Mouse (Mus musculus) intestine, embryonic 15.5 days (tissue): Measurements from ENCODE around the gene Ndufc2. TPM values are rescaled to one million over a fixed set of nuclear protein-coding genes. Genes with fewer than 3 reads are reported as not detected.
"Not testable (repeated sequence)": the region's sequence is repeated elsewhere in the genome, so short reads cannot be mapped to it uniquely, and the experiment has no call there.

Source experiments
- ATAC-seq: fragments of 200-750 bp; cut with Nextera tagmentation; 2 replicates; pipeline ENCODE4 v1.8.0; 2017; ENCODE audit warnings: moderate TSS enrichment, moderate library complexity
- H3K27ac ChIP-seq: fragments of 300-500 bp; sonication (generic); 2 replicates; pipeline ENCODE4 v1.5.1; 2015; ENCODE audit warnings: mild to moderate bottlenecking, inconsistent platforms
- H3K27me3 ChIP-seq: fragments of 300-500 bp; sonication (generic); replicated peaks from 2 replicates; pipeline ENCODE4 v1.6.1; 2015; ENCODE audit warnings: inconsistent platforms
- H3K36me3 ChIP-seq: fragments of 300-500 bp; sonication (generic); 2 replicates; pipeline ENCODE4 v1.6.1; 2015; ENCODE audit warnings: inconsistent platforms
- H3K4me1 ChIP-seq: fragments of 300-500 bp; sonication (generic); replicated peaks from 2 replicates; pipeline ENCODE4 v1.6.1; 2015; ENCODE audit warnings: inconsistent platforms
- H3K4me2 ChIP-seq: fragments of 300-500 bp; sonication (generic); replicated peaks from 2 replicates; pipeline ENCODE4 v1.6.1; 2015; ENCODE audit warnings: mild to moderate bottlenecking, inconsistent platforms
- H3K4me3 ChIP-seq: fragments of 300-500 bp; sonication (generic); replicated peaks from 2 replicates; pipeline ENCODE4 v1.5.1; 2015; ENCODE audit warnings: inconsistent platforms
- H3K9ac ChIP-seq: fragments of 300-500 bp; sonication (generic); 2 replicates; pipeline ENCODE4 v1.6.1; 2015; ENCODE audit warnings: inconsistent platforms
- H3K9me3 ChIP-seq: fragments of 300-500 bp; sonication (generic); 2 replicates; pipeline ENCODE4 v1.6.1; 2016; ENCODE audit warnings: inconsistent platforms
- WGBS: fragments of 180-500 bp; shearing (Covaris S2); methylation state at CpG from one replicate; pipeline ENCODE4 v1.1.7; 2015; 5-methylcytosine and 5-hydroxymethylcytosine counted together
- polyA plus RNA-seq: library from polyadenylated mRNA; unstranded; fragments of >200 nt; fragmentation: Nextera tagmentation; extraction: Ambion mirVana; gene quantifications from 2 replicates; pipeline ENCODE4 v1.2.1, GENCODE M21; 2015

Ndufc2 gene
- polyA plus RNA-seq, 1 experiment from 2014 or later: 444 TPM

DNA sequence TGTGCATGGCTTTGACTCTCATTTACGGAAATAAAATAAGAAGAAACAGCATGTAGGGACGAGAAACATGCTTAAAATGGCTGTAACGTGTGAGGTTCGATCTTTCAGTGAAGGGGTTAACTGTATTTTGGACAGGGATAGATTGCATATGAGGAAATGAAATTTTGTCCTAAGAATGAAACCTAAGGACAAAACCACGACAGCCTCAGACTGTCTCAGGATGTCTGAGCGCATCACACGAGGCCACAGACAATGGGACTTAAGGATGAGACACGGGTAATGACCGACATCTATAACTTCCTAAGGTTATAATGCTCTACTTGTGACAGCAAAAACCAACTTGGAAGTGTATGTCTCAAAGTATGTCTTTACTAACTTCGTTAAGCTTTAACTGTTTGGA lies 34.7 kb downstream of the Ndufc2 start:
- Histone ChIP-seq H3K9ac (no peak overlapping the region), H3K4me3 (no peak overlapping the region), H3K36me3 (no peaks in the 10 kb centered on the region), H3K27me3 (no peaks in the 10 kb centered on the region), H3K4me1 (peaks cover 8% of the 10 kb centered on the region), H3K4me2 (no peak overlapping the region), H3K9me3 (no peaks in the 10 kb centered on the region), H3K27ac (no peak overlapping the region)
- 83% methylated on average over 10 of the region's 10 CpGs for WGBS
- no peak for ATAC-seq

DNA sequence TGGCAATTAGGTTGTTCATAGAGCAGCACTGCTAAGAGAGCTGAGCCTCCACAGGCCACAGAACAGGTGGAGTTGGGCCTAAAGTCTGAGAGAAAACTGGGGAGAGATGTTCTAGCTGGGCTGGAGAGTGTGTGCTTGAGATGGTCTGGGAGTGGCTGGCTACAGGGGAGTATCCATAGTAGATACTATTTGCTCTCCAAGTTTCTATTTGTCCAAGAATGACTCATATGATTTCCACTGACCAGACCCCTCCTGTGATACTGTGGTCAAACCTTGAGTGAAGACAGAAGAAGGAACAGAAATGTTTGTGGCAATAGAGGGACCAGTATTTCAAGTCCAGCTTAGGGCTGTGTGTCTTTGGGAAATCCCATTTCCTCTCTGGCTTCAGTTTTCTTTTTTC lies 39.2 kb downstream of the Ndufc2 start:
- ATAC-seq: peak; percentile 55
- no peaks in the 10 kb centered on the region for H3K27me3 ChIP-seq
- H3K4me3 ChIP-seq: no peak overlapping the region
- no peak overlapping the region for H3K4me2 ChIP-seq
- H3K36me3 ChIP-seq: no peaks in the 10 kb centered on the region
- no peak overlapping the region for H3K9ac ChIP-seq
- no peaks in the 10 kb centered on the region for H3K4me1 ChIP-seq
- H3K27ac ChIP-seq: no peak overlapping the region
- H3K9me3 ChIP-seq: no peaks in the 10 kb centered on the region

DNA sequence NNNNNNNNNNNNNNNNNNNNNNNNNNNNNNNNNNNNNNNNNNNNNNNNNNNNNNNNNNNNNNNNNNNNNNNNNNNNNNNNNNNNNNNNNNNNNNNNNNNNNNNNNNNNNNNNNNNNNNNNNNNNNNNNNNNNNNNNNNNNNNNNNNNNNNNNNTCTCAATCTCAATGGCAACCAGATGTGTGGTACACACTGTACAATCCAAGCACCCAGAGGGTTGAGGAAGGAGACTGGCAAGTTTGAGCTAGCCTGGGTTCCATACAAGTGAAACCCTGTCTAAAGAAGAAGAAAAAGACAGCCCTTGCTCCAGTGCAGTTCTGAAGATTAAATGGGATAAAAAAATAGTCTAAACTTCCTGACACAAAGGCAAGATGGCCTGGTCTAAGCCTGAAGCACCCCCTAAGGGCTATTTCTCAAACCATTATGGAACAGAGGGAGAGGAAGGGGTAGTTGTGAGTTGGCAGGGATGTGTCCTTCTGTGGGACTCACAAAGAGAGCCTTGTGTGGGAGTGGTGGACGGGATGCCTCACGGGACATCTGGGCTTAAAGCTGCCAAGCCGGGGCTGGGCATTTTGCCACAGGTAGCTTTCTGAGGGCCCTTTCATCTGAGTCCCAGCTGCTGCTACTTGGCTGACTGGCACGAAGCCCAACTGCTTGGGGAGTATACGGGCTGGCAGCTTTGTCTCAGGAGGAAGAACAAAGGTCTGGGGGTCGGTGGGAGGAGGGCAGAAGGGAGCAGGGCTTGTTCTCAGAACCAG lies 46.5 kb downstream of the Ndufc2 start:
- no peaks in the 10 kb centered on the region for H3K9me3 ChIP-seq
- H3K27ac ChIP-seq: peak overlapping the region; percentile 45
- 0 out of 2 replicates have a peak, but pooled peaks cover 4% of the 10 kb centered on the region for H3K4me1 ChIP-seq
- H3K27me3 ChIP-seq: no peaks in the 10 kb centered on the region
- H3K4me2 ChIP-seq: no peak overlapping the region
- ATAC-seq: peak; percentile 76
- WGBS: 45% methylated on average over 6 of the region's 6 CpGs
- no peak overlapping the region for H3K9ac ChIP-seq
- no peaks in the 10 kb centered on the region for H3K36me3 ChIP-seq
- no peak overlapping the region for H3K4me3 ChIP-seq

DNA sequence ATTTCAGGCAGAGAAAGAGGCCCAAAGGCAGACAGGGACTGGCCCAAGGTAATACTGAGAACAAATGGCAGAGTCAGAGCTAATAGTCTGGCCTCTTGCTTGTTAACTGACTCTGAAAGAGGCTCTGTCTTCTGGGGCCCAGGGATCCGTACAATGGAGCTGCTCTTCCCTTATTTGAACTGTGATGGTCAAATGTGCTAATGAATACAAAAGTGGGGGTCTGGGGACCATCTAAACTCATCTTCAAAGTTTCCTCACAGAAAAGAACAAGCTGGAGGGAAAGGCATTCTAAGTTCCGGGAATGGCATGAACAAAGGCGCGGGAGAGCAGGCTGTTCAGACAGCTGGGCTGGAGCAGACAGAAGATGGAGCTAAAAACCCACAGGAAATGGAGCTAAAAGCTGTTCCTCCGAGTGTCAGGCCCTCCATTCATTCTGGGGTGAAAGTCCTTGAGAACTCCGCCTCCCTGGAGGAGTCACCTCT lies 47.3 kb downstream of the Ndufc2 start:
- no peaks in the 10 kb centered on the region for H3K36me3 ChIP-seq
- H3K27ac ChIP-seq: peak overlapping the region; percentile 45
- H3K27me3 ChIP-seq: no peaks in the 10 kb centered on the region
- ATAC-seq: peak; percentile 66
- H3K9me3 ChIP-seq: no peaks in the 10 kb centered on the region
- 0 out of 2 replicates have a peak, but pooled peaks cover 4% of the 10 kb centered on the region for H3K4me1 ChIP-seq
- H3K4me3 ChIP-seq: no peak overlapping the region
- WGBS: 51% methylated on average over 6 of the region's 6 CpGs
- H3K9ac ChIP-seq: no peak overlapping the region
- no peak overlapping the region for H3K4me2 ChIP-seq

DNA sequence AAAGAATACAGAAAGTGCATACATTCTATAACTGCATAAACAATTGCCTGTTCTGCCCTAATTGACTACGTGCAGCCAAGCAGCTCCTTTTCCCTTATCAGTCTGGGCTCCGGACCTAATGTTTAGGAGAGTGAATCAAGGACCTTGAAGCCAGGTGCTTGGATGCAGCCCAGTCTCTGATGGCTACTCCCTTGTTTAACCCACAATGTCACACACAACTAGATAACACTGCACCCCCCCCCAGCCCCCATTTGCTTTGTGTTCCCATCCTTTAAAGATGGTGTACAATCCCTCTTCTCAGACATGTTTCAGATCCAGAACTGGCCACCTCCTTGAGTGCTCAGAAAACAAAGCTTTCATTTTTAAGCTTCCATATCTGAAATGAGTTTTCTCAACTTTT lies 51.2 kb downstream of the Ndufc2 start, which contains the start of gene Kctd14:
TSS of gene Kctd14 (plus strand) at position 301 of the 400 bp plus-strand sequence.
- not testable (repeated sequence) for H3K9ac ChIP-seq, H3K4me2 ChIP-seq, H3K4me3 ChIP-seq, H3K27me3 ChIP-seq, H3K27ac ChIP-seq, ATAC-seq, H3K4me1 ChIP-seq, H3K36me3 ChIP-seq, H3K9me3 ChIP-seq
- 60% methylated on average over 2 of the region's 2 CpGs for whole genome bisulfite sequencing

DNA sequence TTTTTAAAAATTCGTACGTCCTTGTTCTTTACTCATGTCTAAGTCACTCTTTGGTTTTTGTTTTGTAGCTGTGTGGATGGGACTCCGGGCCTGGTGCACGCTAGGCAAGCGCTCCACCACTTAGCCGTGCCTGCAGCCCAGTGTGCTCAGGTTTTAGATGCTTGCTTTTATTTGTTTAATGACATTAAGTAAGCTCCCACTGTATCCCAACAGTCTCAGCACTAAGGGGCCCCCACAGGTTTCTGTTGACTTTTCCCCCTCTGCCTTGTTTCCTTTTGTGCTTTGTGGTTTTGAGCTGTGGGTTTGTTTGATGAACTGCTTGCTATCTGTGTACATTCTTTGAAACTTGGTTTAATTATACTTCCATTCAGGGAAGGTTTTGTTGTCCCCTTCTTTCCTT lies 52.4 kb downstream of the Ndufc2 start:
- Histone ChIP-seq H3K36me3 (no peaks in the 10 kb centered on the region), H3K4me3 (no peak overlapping the region), H3K4me1 (0 out of 2 replicates have a peak, but pooled peaks cover 3% of the 10 kb centered on the region), H3K4me2 (no peak overlapping the region), H3K27me3 (no peaks in the 10 kb centered on the region), H3K9ac (no peak overlapping the region), H3K9me3 (no peaks in the 10 kb centered on the region), H3K27ac (no peak overlapping the region)
- ATAC-seq: no peak
- WGBS: 69% methylated on average over 6 of the region's 6 CpGs

DNA sequence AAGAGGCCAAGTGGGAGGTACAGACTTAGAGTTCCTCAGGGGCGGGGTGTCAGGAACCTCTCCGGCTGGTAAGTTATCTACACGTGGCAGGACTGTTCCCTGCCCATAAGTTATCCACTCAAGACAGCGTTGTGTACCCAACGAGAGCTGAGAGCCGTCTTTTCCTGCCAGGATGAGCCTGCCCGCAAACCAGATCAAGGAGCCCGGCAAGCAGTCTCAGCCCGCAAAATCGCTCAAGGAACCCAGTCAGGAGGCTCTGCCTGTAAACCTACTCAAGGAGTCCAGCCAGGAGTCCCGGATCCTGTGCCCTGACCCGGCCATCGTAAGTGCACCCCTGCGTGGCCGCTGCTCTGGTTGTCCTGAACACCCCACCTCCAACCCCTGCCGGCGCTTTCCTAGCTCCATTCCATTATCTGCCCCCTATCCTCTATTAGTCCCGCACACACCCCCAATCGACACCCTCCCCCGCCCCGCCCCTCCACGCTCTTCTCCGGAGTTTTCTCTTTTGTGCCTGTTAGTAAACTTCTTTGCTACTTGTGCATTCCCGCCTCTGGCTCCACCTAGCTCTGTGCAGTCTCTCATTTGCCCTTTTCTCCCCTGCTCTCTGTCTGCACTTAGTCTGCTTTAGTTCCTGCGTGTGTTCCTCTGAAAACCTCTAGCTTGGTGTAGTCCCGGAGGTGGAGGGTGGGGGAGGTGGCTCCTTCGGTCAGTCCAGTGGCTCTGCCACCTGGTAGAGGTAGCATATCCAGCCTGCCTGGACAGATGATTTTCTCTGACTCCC lies 53.5 kb downstream of the Ndufc2 start:
- 1% methylated on average over 27 of the region's 27 CpGs for WGBS
- Histone ChIP-seq H3K9me3 (no peaks in the 10 kb centered on the region), H3K4me3 (peak overlapping the region; percentile 45), H3K9ac (peak overlapping the region; percentile 58), H3K27ac (0 out of 2 replicates have a peak overlapping the region, but pooled peaks have one; percentile 17), H3K4me2 (peak overlapping the region; percentile 97), H3K27me3 (no peaks in the 10 kb centered on the region), H3K4me1 (0 out of 2 replicates have a peak, but pooled peaks cover 3% of the 10 kb centered on the region), H3K36me3 (no peaks in the 10 kb centered on the region)
- peak; percentile 87 for ATAC-seq

DNA sequence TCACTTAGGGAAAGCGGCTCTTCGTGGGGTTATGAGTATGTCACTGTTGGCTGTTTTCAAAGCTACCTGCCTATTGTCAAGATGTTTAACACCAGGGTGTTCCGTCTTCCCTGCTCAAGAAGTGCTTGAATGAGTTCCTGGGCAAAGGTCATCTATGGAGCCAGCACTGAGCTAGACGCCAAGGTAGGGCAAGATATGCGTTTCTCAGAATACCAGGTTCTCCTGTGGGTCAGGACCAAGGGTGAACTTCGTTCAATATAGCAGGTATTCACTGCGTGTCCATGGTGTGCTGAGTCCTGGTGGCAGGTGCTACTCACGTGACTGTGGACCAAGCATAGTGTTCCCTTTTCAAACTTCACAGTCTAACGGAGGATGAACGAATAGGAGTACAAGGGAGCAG lies 55.0 kb downstream of the Ndufc2 start:
- 88% methylated on average over 10 of the region's 10 CpGs for WGBS
- Histone ChIP-seq H3K9me3 (no peaks in the 10 kb centered on the region), H3K4me2 (no peak overlapping the region), H3K9ac (no peak overlapping the region), H3K27me3 (no peaks in the 10 kb centered on the region), H3K36me3 (no peaks in the 10 kb centered on the region), H3K27ac (no peak overlapping the region), H3K4me3 (no peak overlapping the region), H3K4me1 (0 out of 2 replicates have a peak, but pooled peaks cover 3% of the 10 kb centered on the region)
- no peak for ATAC-seq

DNA sequence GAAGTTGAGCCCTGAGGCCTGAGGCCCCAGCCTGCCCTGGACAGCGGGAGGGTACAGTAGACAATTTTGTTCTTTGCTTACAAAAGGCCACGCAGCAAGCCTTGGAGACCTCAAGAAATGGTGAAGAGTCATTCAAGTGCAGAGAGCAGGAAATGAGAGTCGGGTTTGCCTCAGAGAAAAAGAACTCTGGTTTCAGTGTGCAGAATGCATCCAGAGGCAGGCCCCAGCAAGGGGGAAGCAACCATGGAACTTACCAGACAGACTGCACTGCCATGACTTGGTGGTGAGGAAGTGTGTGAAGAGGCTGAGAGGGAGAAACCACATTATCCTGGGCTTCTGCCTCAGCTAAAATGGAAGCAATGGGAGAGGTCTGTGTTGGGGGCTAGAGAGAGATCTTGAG lies 55.8 kb downstream of the Ndufc2 start:
- ATAC-seq: no peak
- 75% methylated on average over 3 of the region's 3 CpGs for WGBS

More for the DNA sequence above, 55.8 kb downstream of the Ndufc2 start:
- Histone ChIP-seq H3K27ac (no peak overlapping the region), H3K36me3 (no peaks in the 10 kb centered on the region), H3K27me3 (no peaks in the 10 kb centered on the region), H3K4me2 (no peak overlapping the region), H3K9me3 (no peaks in the 10 kb centered on the region), H3K9ac (no peak overlapping the region), H3K4me1 (0 out of 2 replicates have a peak, but pooled peaks cover 3% of the 10 kb centered on the region), H3K4me3 (no peak overlapping the region)

Other genes with a start within 250 kb of the Ndufc2 start
- 1.1 and 1.2 TPM in 2 replicates for gene Usp35, start 68.0 kb upstream of the Ndufc2 start, polyA plus RNA-seq
- 3.3 and 3.6 TPM in 2 replicates for gene Kctd21, start 67.7 kb upstream of the Ndufc2 start, polyA plus RNA-seq
- gene Alg8, start 28.4 kb upstream of the Ndufc2 start, polyA plus RNA-seq: 53.7 and 55.4 TPM in 2 replicates
- 0.54 and 0.77 TPM in 2 replicates for gene Thrsp, start 17.7 kb downstream of the Ndufc2 start, polyA plus RNA-seq
- gene Kctd14, start 51.3 kb downstream of the Ndufc2 start, polyA plus RNA-seq: 4.5 and 9.0 TPM in 2 replicates
- 41.1 and 42.1 TPM in 2 replicates for gene Ints4, start 81.0 kb downstream of the Ndufc2 start, polyA plus RNA-seq
- gene Aamdc, start 179.5 kb downstream of the Ndufc2 start, polyA plus RNA-seq: 54.5 and 61.4 TPM in 2 replicates
- 16.9 and 18.8 TPM in 2 replicates for gene Rsf1, start 179.9 kb downstream of the Ndufc2 start, polyA plus RNA-seq